Mouse (Mus musculus): Measurements from ENCODE around the gene Ppfia4. TPM values are rescaled to one million over a fixed set of nuclear protein-coding genes. Genes with fewer than 3 reads are reported as not detected.
A peak's percentile ranks its signal among the peaks of the same experiment; 100 is the strongest.

Gene Ppfia4
- polyA plus RNA-seq, 1 experiment from 2014 or later = 2.0 TPM

GRCm38 (mm10) chr1:134341641-134342277 lies 9.0 kb upstream of the Ppfia4 start:
- H3K27ac ChIP-seq = no peak overlapping the region
- 72% methylated on average over 5 of the region's 5 CpGs for WGBS
- H3K4me2 ChIP-seq (ENCODE audit: low read length) = no peak overlapping the region
- H3K36me3 ChIP-seq (ENCODE audit: insufficient read depth, low read length) = no peaks in the 10 kb centered on the region; the same call in 1 of the 2 replicates
- H3K4me3 ChIP-seq (replicated peaks; ENCODE audit: low read depth, low read length) = no peak overlapping the region
- H3K4me1 ChIP-seq (replicated peaks; ENCODE audit: insufficient read depth, low read length) = 0 out of 2 replicates have a peak, but pooled peaks cover 2% of the 10 kb centered on the region
- ATAC-seq (replicated peaks; ENCODE audit: low FRiP score, low read depth) = no peak
- DNase-seq (ENCODE audit: low spot score) = no peak
- no peak for TF ChIP-seq CTCF (IDR thresholded peaks at IDR 0.05; ENCODE audit: low read depth)
- no peaks in the 10 kb centered on the region for H3K27me3 ChIP-seq (ENCODE audit: insufficient read depth, low read length)
- H3K9ac ChIP-seq (ENCODE audit: low read depth, low read length) = no peak overlapping the region
- H3K9me3 ChIP-seq (replicated peaks; ENCODE audit: low read length) = no peaks in the 10 kb centered on the region

- no peak overlapping the region for H3K4me3 ChIP-seq (replicated peaks; ENCODE audit: low read depth, low read length)
- peak; percentile 25; the same call in 1 of the 2 replicates for TF ChIP-seq CTCF (IDR thresholded peaks at IDR 0.05; ENCODE audit: low read depth)
- H3K27me3 ChIP-seq (ENCODE audit: insufficient read depth, low read length) = no peaks in the 10 kb centered on the region
- H3K9me3 ChIP-seq (replicated peaks; ENCODE audit: low read length) = no peaks in the 10 kb centered on the region
- no peak overlapping the region for H3K27ac ChIP-seq
- H3K4me1 ChIP-seq (replicated peaks; ENCODE audit: insufficient read depth, low read length) = 0 out of 2 replicates have a peak, but pooled peaks cover 2% of the 10 kb centered on the region
- no peak overlapping the region for H3K9ac ChIP-seq (ENCODE audit: low read depth, low read length)
- WGBS = 85% methylated on average over 18 of the region's 18 CpGs
- no peak for ATAC-seq (replicated peaks; ENCODE audit: low FRiP score, low read depth)
- H3K4me2 ChIP-seq (ENCODE audit: low read length) = no peak overlapping the region
- no peak for DNase-seq (ENCODE audit: low spot score)
- H3K36me3 ChIP-seq (ENCODE audit: insufficient read depth, low read length) = no peaks in the 10 kb centered on the region
Measured at GRCm38 (mm10) chr1:134339757-134340619, 7.3 kb upstream of the Ppfia4 start.

GRCm38 (mm10) chr1:134339162-134339561 lies 6.4 kb upstream of the Ppfia4 start:
- DNase-seq (ENCODE audit: low spot score) (no peak), ATAC-seq (replicated peaks; ENCODE audit: low FRiP score, low read depth) (no peak)
- Histone ChIP-seq H3K27me3 (ENCODE audit: insufficient read depth, low read length) (no peaks in the 10 kb centered on the region), H3K27ac (no peak overlapping the region), H3K9me3 (replicated peaks; ENCODE audit: low read length) (no peaks in the 10 kb centered on the region), H3K4me3 (replicated peaks; ENCODE audit: low read depth, low read length) (no peak overlapping the region), H3K4me2 (ENCODE audit: low read length) (no peak overlapping the region), H3K4me1 (replicated peaks; ENCODE audit: insufficient read depth, low read length) (no peaks in the 10 kb centered on the region), H3K9ac (ENCODE audit: low read depth, low read length) (no peak overlapping the region), H3K36me3 (ENCODE audit: insufficient read depth, low read length) (no peaks in the 10 kb centered on the region)
- WGBS = 78% methylated on average over 7 of the region's 7 CpGs
- no peak for TF ChIP-seq CTCF (IDR thresholded peaks at IDR 0.05; ENCODE audit: low read depth)

GRCm38 (mm10) chr1:134336958-134337710 lies 4.4 kb upstream of the Ppfia4 start:
- H3K9ac ChIP-seq (ENCODE audit: low read depth, low read length) = no peak overlapping the region
- no peaks in the 10 kb centered on the region for H3K9me3 ChIP-seq (replicated peaks; ENCODE audit: low read length)
- no peak overlapping the region for H3K4me3 ChIP-seq (replicated peaks; ENCODE audit: low read depth, low read length)
- H3K27ac ChIP-seq = no peak overlapping the region
- no peaks in the 10 kb centered on the region for H3K27me3 ChIP-seq (ENCODE audit: insufficient read depth, low read length)
- H3K4me2 ChIP-seq (ENCODE audit: low read length) = no peak overlapping the region
- no peak for ATAC-seq (replicated peaks; ENCODE audit: low FRiP score, low read depth)
- H3K4me1 ChIP-seq (replicated peaks; ENCODE audit: insufficient read depth, low read length) = no peaks in the 10 kb centered on the region
- DNase-seq (ENCODE audit: low spot score) = no peak
- TF ChIP-seq CTCF (IDR thresholded peaks at IDR 0.05; ENCODE audit: low read depth) = no peak
- 64% methylated on average over 11 of the region's 11 CpGs for WGBS
- no peaks in the 10 kb centered on the region for H3K36me3 ChIP-seq (ENCODE audit: insufficient read depth, low read length)

GRCm38 (mm10) chr1:134335924-134336810 lies 3.4 kb upstream of the Ppfia4 start:
- Histone ChIP-seq H3K36me3 (ENCODE audit: insufficient read depth, low read length) (no peaks in the 10 kb centered on the region), H3K9ac (ENCODE audit: low read depth, low read length) (no peak overlapping the region), H3K4me1 (replicated peaks; ENCODE audit: insufficient read depth, low read length) (no peaks in the 10 kb centered on the region), H3K9me3 (replicated peaks; ENCODE audit: low read length) (no peaks in the 10 kb centered on the region), H3K4me3 (replicated peaks; ENCODE audit: low read depth, low read length) (no peak overlapping the region), H3K27me3 (ENCODE audit: insufficient read depth, low read length) (no peaks in the 10 kb centered on the region), H3K4me2 (ENCODE audit: low read length) (no peak overlapping the region), H3K27ac (no peak overlapping the region)
- 88% methylated on average over 12 of the region's 12 CpGs for WGBS
- TF ChIP-seq CTCF (IDR thresholded peaks at IDR 0.05; ENCODE audit: low read depth) = no peak
- DNase-seq (ENCODE audit: low spot score) (no peak), ATAC-seq (replicated peaks; ENCODE audit: low FRiP score, low read depth) (no peak)

Data from kidney, postnatal 0 days (tissue).